Mouse (Mus musculus): ENCODE data around the gene Rpp38.
A peak's percentile ranks its signal among the peaks of the same experiment; 100 is the strongest.

Rpp38 gene

GRCm38 (mm10) chr2:3285709-3286108 is 46.7 kb downstream of the Rpp38 start:
- no peak for DNase-seq (ENCODE audit: low spot score)

GRCm38 (mm10) chr2:3285181-3285530 is 47.3 kb downstream of the Rpp38 start:
- DNase-seq (ENCODE audit: low spot score): peak; percentile 11

- peak; percentile 72 for DNase-seq (ENCODE audit: low spot score)
Measured at GRCm38 (mm10) chr2:3284473-3285180, 47.8 kb downstream of the Rpp38 start.

- peak; percentile 100 for DNase-seq (ENCODE audit: low spot score)
Measured at GRCm38 (mm10) chr2:3283602-3284472, 48.6 kb downstream of the Rpp38 start, which contains the start of gene Nmt2. Nmt2 (plus strand) TSS chr2:3284212.

- peak; percentile 15 for DNase-seq (ENCODE audit: low spot score)
Measured at GRCm38 (mm10) chr2:3282866-3283601, 49.4 kb downstream of the Rpp38 start.

- no peak for DNase-seq (ENCODE audit: low spot score)
Measured at GRCm38 (mm10) chr2:3281311-3281710, 51.1 kb downstream of the Rpp38 start.
